ENCODE assay signal across 19 mouse cellular contexts in the genomic region with DNA sequence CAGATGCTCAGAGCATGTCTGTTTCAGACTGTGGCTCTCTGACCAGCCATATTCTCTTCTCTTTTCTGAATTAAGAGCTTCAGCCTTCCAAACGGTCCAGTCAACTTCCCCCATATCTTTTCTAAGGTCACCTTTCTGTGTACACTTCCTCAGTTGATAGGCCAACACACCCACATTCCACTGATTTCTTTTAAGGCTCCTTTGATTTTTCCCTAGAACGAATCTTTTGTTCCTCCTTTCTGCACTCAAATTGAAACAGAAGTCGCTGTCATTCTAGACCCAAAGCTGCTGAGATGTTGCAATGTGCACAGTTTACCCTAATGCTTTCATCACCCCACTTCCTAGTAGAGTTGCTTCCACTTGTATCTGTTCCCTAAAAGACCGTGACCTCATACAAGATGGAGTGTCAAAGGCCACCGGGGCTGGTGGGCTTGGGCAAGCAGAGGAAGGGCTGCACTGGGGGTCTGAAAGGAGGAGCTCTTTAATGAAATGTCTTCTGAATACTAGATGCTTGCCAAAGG.
DNase-seq lines count a peak whose midpoint lies in the region; ATAC-seq and TF ChIP-seq lines count a peak whose summit lies in the region.
"Had no signal": no experiment of that assay in that cellular context is flagged by ENCODE, and none has a peak within 500 bp of the region (broad histone marks: within the 10 kb centered on the region; RNA-seq: fewer than 3 reads in every experiment).

No protein-coding gene starts in this region.

- 61% methylated on average over 5 of the region's 5 CpGs for WGBS in intestine, embryonic 15.5 days
- 65% methylated on average over 5 of the region's 5 CpGs for WGBS in intestine, embryonic 16.5 days
- 53% methylated on average over 5 of the region's 5 CpGs for WGBS in lung, adult 2 months
- 68% methylated on average over 5 of the region's 5 CpGs for WGBS in forebrain, embryonic 13.5 days

- H3K36me3 ChIP-seq in intestine, embryonic 15.5 days = no peaks in the 10 kb centered on the region
- H3K36me3 ChIP-seq in intestine, embryonic 16.5 days (ENCODE audit: control insufficient read depth, insufficient read depth, low read length) = no peaks in the 10 kb centered on the region
- H3K36me3 ChIP-seq in forebrain, embryonic 13.5 days (ENCODE audit: poor library complexity, severe bottlenecking) = no peaks in the 10 kb centered on the region
- H3K36me3 ChIP-seq: embryonic facial prominence, embryonic 12.5 days; hindbrain, embryonic 15.5 days; lung, embryonic 15.5 days; midbrain, embryonic 13.5 days had no signal

- H3K9me3 ChIP-seq in intestine, embryonic 15.5 days = no peaks in the 10 kb centered on the region
- H3K9me3 ChIP-seq in intestine, embryonic 16.5 days (ENCODE audit: control insufficient read depth, low read length) = no peaks in the 10 kb centered on the region
- no peaks in the 10 kb centered on the region for H3K9me3 ChIP-seq in forebrain, embryonic 13.5 days (replicated peaks)
- H3K9me3 ChIP-seq: embryonic facial prominence, embryonic 12.5 days; hindbrain, embryonic 15.5 days; lung, embryonic 15.5 days; midbrain, embryonic 13.5 days had no signal

- H3K4me3 ChIP-seq in intestine, embryonic 15.5 days (replicated peaks) = no peak overlapping the region
- H3K4me3 ChIP-seq in intestine, embryonic 16.5 days (ENCODE audit: low read length) = no peak overlapping the region
- no peak overlapping the region for H3K4me3 ChIP-seq in lung, adult 2 months (replicated peaks; ENCODE audit: extremely low read depth, low read depth, low read length)
- no peak overlapping the region for H3K4me3 ChIP-seq in forebrain, embryonic 13.5 days
- H3K4me3 ChIP-seq: embryonic facial prominence, embryonic 12.5 days; hindbrain, embryonic 15.5 days; left cerebral cortex, adult 2 months; lung, embryonic 15.5 days; midbrain, embryonic 13.5 days had no signal

- TF ChIP-seq POLR2A in lung, adult 2 months (IDR thresholded peaks at IDR 0.05; ENCODE audit: borderline replicate concordance, extremely low read depth, low read depth, low read length) = no peak

- peak; percentile 56 for DNase-seq in lung, postnatal 25 days (ENCODE audit: low spot score)
- no peak for DNase-seq in lung, adult 2 months
- DNase-seq in urinary bladder, postnatal 36 days (ENCODE audit: low spot score in 2 of 2) = no peak
- DNase-seq: adrenal gland, adult 2 months; B cell, adult 2 months; cerebellum, postnatal 14 days; kidney, adult 8-10 months; right cerebral cortex, postnatal 14 days; thymus, adult 18-20 months had no signal

- no peaks in the 10 kb centered on the region for H3K27me3 ChIP-seq in intestine, embryonic 15.5 days (replicated peaks)
- H3K27me3 ChIP-seq in intestine, embryonic 16.5 days (replicated peaks; ENCODE audit: control insufficient read depth, insufficient read depth, low read length) = no peaks in the 10 kb centered on the region
- no peaks in the 10 kb centered on the region for H3K27me3 ChIP-seq in forebrain, embryonic 13.5 days
- H3K27me3 ChIP-seq: embryonic facial prominence, embryonic 12.5 days; hindbrain, embryonic 15.5 days; lung, embryonic 15.5 days; midbrain, embryonic 13.5 days had no signal

- no peak for TF ChIP-seq CTCF in lung, adult 2 months (IDR thresholded peaks at IDR 0.05; ENCODE audit: insufficient read depth, low read length)

- H3K27ac ChIP-seq in intestine, embryonic 15.5 days = no peak overlapping the region
- no peak overlapping the region for H3K27ac ChIP-seq in intestine, embryonic 16.5 days (ENCODE audit: low read length)
- no peak overlapping the region for H3K27ac ChIP-seq in forebrain, embryonic 13.5 days
- H3K27ac ChIP-seq: embryonic facial prominence, embryonic 12.5 days; hindbrain, embryonic 15.5 days; left cerebral cortex, adult 2 months; lung, embryonic 15.5 days; midbrain, embryonic 13.5 days had no signal

- no peaks in the 10 kb centered on the region for H3K4me1 ChIP-seq in intestine, embryonic 15.5 days (replicated peaks)
- H3K4me1 ChIP-seq in intestine, embryonic 16.5 days (ENCODE audit: control insufficient read depth, insufficient read depth, low read length) = peaks cover 4% of the 10 kb centered on the region; the same call in 1 of the 2 replicates
- H3K4me1 ChIP-seq in lung, adult 2 months (ENCODE audit: control insufficient read depth, insufficient read depth, low read length) = no peaks in the 10 kb centered on the region
- H3K4me1 ChIP-seq in forebrain, embryonic 13.5 days = no peaks in the 10 kb centered on the region
- H3K4me1 ChIP-seq: embryonic facial prominence, embryonic 12.5 days; hindbrain, embryonic 15.5 days; lung, embryonic 15.5 days; midbrain, embryonic 13.5 days had no signal

- no peak overlapping the region for H3K4me2 ChIP-seq in intestine, embryonic 15.5 days (replicated peaks)
- H3K4me2 ChIP-seq in intestine, embryonic 16.5 days (ENCODE audit: low read depth, low read length) = no peak overlapping the region
- H3K4me2 ChIP-seq in forebrain, embryonic 13.5 days = no peak overlapping the region
- H3K4me2 ChIP-seq: embryonic facial prominence, embryonic 12.5 days; hindbrain, embryonic 15.5 days; lung, embryonic 15.5 days; midbrain, embryonic 13.5 days had no signal

- no peak overlapping the region for H3K9ac ChIP-seq in intestine, embryonic 15.5 days
- H3K9ac ChIP-seq in intestine, embryonic 16.5 days (ENCODE audit: low read depth, low read length) = no peak overlapping the region
- H3K9ac ChIP-seq in forebrain, embryonic 13.5 days = no peak overlapping the region
- H3K9ac ChIP-seq: embryonic facial prominence, embryonic 12.5 days; hindbrain, embryonic 15.5 days; lung, embryonic 15.5 days; midbrain, embryonic 13.5 days had no signal

- ATAC-seq in intestine, embryonic 15.5 days = 0 out of 2 replicates have a peak, but pooled peaks have one; percentile 30
- no peak for ATAC-seq in intestine, embryonic 16.5 days
- peak; percentile 93 for ATAC-seq in common myeloid progenitor, adult 5-6 weeks (replicated peaks; ENCODE audit: low read depth, poor library complexity, severe bottlenecking)
- ATAC-seq in neutrophil, adult 5-6 weeks (ENCODE audit: extremely low read depth, insufficient number of reproducible peaks, low FRiP score, poor library complexity, severe bottlenecking) = peak; percentile 95
- no peak for ATAC-seq in forebrain, embryonic 13.5 days
- ATAC-seq: midbrain, embryonic 13.5 days had no signal

Comparison
In these comparisons a context has a peak if more than half of its experiments do, and no peak if none do; other contexts are left out.
1. ATAC-seq: peak in intestine, embryonic 15.5 days (single experiment), common myeloid progenitor, adult 5-6 weeks (single experiment) and neutrophil, adult 5-6 weeks (single experiment); none in intestine, embryonic 16.5 days (single experiment) and forebrain, embryonic 13.5 days (single experiment).